Mouse (Mus musculus) liver, adult 2 months (tissue): Measurements from ENCODE around the gene Gpatch8. TPM values are rescaled to one million over a fixed set of nuclear protein-coding genes. Genes with fewer than 3 reads are reported as not detected.

Experiments used
- DNase-seq: peaks from one replicate; pipeline ENCODE4 v3.0.0-alpha.2; 2011; ENCODE audit warnings: low read depth, low spot score; ENCODE audit errors: extremely low read depth
- H3K27ac ChIP-seq: fragments of 200-500 bp; replicated peaks from 2 replicates; pipeline ENCODE4 v1.5.1; 2012; ENCODE audit warnings: low read depth, mild to moderate bottlenecking, control low read depth, inconsistent platforms, low read length; ENCODE audit not compliant: insufficient read depth
- H3K27me3 ChIP-seq: fragments of 200-500 bp; 2 replicates; pipeline ENCODE4 v1.6.1; 2012; ENCODE audit warnings: mild to moderate bottlenecking, moderate library complexity, low read length, inconsistent platforms; ENCODE audit not compliant: control insufficient read depth, insufficient read depth
- H3K36me3 ChIP-seq: fragments of 200-500 bp; 2 replicates; pipeline ENCODE4 v1.6.1; 2012; ENCODE audit warnings: low read length, inconsistent platforms; ENCODE audit not compliant: control insufficient read depth, insufficient read depth
- H3K4me1 ChIP-seq: fragments of 200-500 bp; 2 replicates; pipeline ENCODE4 v1.6.1; 2011; ENCODE audit warnings: low read length; ENCODE audit not compliant: control insufficient read depth, insufficient read depth
- H3K4me3 ChIP-seq: fragments of 200-500 bp; 2 replicates; pipeline ENCODE4 v1.5.1; 2011; ENCODE audit warnings: low read depth, mild to moderate bottlenecking, control low read depth, low read length, moderate library complexity; ENCODE audit not compliant: insufficient read depth
- H3K79me2 ChIP-seq: fragments of 200-500 bp; 2 replicates; pipeline ENCODE4 v1.6.1; 2012; ENCODE audit warnings: inconsistent platforms, mild to moderate bottlenecking, low read length, moderate library complexity; ENCODE audit not compliant: control insufficient read depth, insufficient read depth
- H3K9ac ChIP-seq: fragments of 200-500 bp; 2 replicates; pipeline ENCODE4 v1.6.1; 2012; ENCODE audit warnings: low read depth, mild to moderate bottlenecking, control low read depth, inconsistent platforms, low read length
- CTCF ChIP-seq: fragments of 200-500 bp; IDR thresholded peaks from 2 replicates; pipeline ENCODE4 v1.5.1; 2011; ENCODE audit warnings: low read depth, low read length, control low read depth
- POLR2A ChIP-seq: fragments of 200-500 bp; IDR thresholded peaks from 2 replicates; pipeline ENCODE4 v1.6.1; 2011; ENCODE audit warnings: low read length, control low read depth; ENCODE audit not compliant: insufficient read depth; ENCODE audit errors: extremely low read depth
- WGBS: fragments of 180-500 bp; shearing (Covaris S2); methylation state at CpG from one replicate; pipeline ENCODE4 v1.1.7; 2018; 5-methylcytosine and 5-hydroxymethylcytosine counted together
- polyA plus RNA-seq: library from polyadenylated mRNA; depleted of rRNA; stranded (reverse); fragments of >200 nt; gene quantifications from 2 replicates; pipeline ENCODE4 v1.2.3, GENCODE M21; 2012
- total RNA-seq: library from RNA; depleted of rRNA; stranded (reverse); fragments of >200 nt; gene quantifications from 2 replicates; pipeline ENCODE4 v1.2.3, GENCODE M21; 2014

Gene Gpatch8
- total and polyA plus RNA-seq, 2 experiments, result 6.0 to 9.2 TPM

DNA sequence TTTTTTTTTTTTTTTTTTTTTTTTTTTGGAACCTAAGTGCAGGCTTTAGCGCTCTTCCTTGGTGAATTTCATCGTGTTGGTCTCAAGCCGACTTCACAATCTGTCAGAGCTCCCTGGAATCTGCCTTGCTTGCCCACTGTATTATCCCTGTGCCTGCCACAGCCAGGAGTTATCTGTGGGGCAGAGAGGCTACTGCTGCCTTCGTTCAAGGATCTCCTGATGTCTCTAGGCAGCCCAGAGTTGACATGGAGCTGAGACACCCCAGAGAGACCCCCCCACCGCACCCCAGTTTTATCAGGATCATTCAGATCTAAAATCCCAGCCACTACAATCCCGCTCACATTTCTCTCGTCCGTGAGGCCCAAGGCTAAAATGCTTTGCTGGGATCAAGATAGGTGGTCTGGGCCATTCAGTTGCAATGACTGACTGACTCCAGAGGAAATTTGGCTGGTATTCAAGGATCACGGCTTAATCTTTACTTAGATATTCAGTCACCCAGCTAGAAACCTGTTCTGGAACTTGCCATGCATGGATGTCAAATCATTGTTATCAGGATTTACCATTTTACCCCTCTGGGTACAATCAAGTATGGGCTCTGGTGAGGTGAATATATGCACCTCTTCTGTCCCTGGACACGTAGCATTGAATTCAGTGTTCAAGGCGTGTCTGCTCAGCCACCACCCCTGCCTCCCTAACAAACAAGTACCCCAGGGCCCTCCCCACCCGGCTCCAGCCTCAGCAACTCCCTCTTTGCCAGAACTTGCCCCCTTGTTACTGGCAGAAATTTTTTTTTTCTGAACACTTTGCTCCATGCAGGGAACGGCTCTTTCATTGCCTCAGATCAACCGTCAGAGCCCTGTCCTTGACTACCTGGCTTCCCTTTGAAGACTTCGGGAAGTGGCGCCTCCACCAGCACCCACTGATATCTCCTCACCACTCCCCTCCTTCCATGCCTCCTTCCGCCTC lies 106.9 kb downstream of the Gpatch8 start:
- WGBS, result 60% methylated on average over 17 of the region's 17 CpGs
- TF ChIP-seq CTCF (no peak), POLR2A (no peak)

DNA sequence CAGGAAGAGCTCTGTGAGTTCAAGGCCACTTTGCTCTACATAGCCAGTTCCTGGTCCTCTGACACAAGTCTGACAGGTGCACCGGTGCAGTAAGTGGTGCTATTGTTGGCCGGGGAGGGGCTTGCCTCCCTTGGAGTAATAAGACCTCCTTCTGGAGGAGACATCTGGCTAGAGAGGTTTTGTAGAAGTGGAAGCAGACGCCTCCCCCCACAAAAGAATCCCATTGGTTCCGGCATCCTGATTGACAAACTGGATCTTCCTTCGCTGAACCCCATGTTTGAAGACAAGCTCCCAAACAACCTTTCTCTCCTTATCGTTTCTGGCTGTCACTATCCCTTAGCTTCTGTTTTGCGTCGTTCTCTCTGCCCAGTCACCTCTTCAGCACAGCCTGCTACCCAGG lies 107.9 kb downstream of the Gpatch8 start:
- no peaks in the 10 kb centered on the region for H3K36me3 ChIP-seq
- 26% methylated on average over 8 of the region's 8 CpGs for WGBS
- no peak overlapping the region for H3K9ac ChIP-seq
- H3K4me1 ChIP-seq, result no peaks in the 10 kb centered on the region
- no peak for TF ChIP-seq POLR2A
- TF ChIP-seq CTCF, result no peak
- no peak overlapping the region for H3K27ac ChIP-seq
- no peak overlapping the region for H3K4me3 ChIP-seq
- H3K27me3 ChIP-seq, result peaks cover 19% of the 10 kb centered on the region
- H3K79me2 ChIP-seq, result no peaks in the 10 kb centered on the region
- no peak for DNase-seq

More for the DNA sequence above, 106.9 kb downstream of the Gpatch8 start:
- Histone ChIP-seq H3K36me3 (no peaks in the 10 kb centered on the region), H3K79me2 (no peaks in the 10 kb centered on the region), H3K4me1 (no peaks in the 10 kb centered on the region), H3K27ac (no peak overlapping the region), H3K4me3 (no peak overlapping the region), H3K27me3 (peaks cover 19% of the 10 kb centered on the region), H3K9ac (no peak overlapping the region)
- DNase-seq, result no peak

DNA sequence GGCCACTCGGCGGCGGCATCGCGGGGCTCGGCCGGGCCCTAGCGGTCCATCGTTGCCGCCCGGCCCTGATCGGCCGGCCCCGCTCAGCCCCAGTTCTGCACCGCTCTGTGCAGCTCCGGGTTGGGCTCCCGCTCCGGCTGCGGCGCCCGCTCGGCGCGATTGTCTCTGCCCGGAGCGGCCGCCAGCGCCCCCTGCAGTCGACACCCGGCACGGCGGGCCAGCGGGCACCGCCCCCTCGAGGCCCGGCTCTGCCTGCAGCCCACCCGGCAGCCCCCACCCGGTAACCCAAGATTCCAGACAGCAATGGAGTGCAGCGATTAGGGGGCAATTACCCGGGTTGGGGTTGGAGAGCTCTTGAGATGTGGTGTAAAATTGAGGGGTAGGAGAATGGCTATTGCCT lies 108.7 kb downstream of the Gpatch8 start, which contains the start of gene Fam171a2:
Gene Fam171a2, minus strand, starts transcription at position 186 of the 400 bp plus-strand sequence.
- H3K27ac ChIP-seq, result peak within 1 kb of the TSS; percentile 38
- 1% methylated on average over 34 of the region's 40 CpGs for WGBS
- peaks cover 19% of the 10 kb centered on the region for H3K27me3 ChIP-seq
- H3K79me2 ChIP-seq, result no peaks in the 10 kb centered on the region
- no peak for DNase-seq
- H3K4me3 ChIP-seq, result peak within 1 kb of the TSS; percentile 74
- TF ChIP-seq CTCF (peak; percentile 73), POLR2A (no peak)
- no peaks in the 10 kb centered on the region for H3K36me3 ChIP-seq
- H3K4me1 ChIP-seq, result no peaks in the 10 kb centered on the region
- peak within 1 kb of the TSS; percentile 74 for H3K9ac ChIP-seq

DNA sequence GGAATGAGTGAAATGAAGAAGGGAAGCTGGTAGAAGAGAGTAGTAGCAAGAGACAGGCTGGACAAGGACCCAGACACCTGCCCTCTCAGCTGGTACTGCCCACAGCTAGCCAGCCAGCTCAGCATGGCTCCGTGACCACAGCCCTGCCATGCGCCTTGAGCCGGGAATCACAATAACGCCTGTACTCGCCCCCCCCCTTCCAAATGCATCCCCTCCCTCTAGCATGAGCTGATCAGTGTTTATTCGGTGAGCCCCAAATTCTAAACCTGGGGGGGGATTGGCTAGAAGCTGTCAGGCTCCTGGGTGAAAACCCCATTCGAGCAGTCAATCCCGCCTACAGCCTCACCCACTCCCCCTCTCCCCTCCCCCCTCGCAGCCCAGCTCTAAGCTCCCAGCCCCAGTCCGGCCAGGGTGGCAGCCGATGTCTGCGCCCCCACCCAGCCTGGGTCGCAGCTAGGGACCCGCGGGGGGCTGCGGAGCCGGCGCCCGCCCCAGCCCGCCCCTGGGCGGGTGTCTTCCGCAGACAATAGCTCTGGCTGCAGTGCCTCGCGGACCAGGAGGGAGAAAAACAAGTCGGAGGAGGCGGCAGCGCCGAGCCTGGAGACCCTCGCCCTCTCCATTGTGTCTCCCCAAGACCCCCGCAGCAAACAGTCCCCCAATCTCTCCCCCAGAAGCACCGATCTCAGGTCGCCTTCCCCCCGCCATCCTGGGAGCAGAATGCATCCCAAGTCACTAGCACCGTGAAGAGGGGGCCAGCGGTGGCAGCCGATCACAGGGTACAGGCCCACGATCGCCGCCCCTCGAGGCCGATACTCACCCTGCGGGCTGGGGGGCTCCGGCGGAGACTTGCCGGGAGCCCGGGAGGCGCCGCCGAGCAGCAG lies 109.4 kb downstream of the Gpatch8 start:
- no peaks in the 10 kb centered on the region for H3K79me2 ChIP-seq
- no peaks in the 10 kb centered on the region for H3K36me3 ChIP-seq
- TF ChIP-seq CTCF (no peak), POLR2A (no peak)
- H3K4me1 ChIP-seq, result no peaks in the 10 kb centered on the region
- peak overlapping the region; percentile 74 for H3K9ac ChIP-seq
- 3% methylated on average over 48 of the region's 49 CpGs for WGBS
- peak overlapping the region; percentile 74 for H3K4me3 ChIP-seq
- peak overlapping the region; percentile 38 for H3K27ac ChIP-seq
- H3K27me3 ChIP-seq, result peaks cover 19% of the 10 kb centered on the region
- no peak for DNase-seq

DNA sequence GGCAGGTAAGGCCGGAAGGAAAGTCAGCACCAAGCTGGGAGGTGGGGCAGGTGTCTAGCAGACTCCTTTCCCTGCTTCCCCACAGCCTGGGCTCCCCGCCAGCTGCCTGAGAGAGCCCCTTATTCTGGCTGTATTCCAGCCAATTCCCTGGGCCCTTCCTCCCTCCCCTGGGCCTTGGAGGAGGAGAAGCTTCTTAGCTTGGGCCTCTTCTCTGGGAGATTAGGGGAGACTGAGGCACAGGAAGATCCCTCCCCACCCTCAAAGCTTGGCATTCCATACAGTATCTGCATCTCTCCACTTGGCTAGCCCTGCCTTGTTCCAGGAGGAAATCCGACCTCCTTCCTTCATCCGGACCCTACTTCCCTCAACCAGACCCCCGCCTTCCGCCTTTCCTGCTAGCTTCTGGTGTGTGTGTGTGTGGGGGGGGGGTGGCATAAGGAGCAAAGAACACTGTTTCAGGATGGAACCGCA lies 110.3 kb downstream of the Gpatch8 start:
- no peak for TF ChIP-seq CTCF
- no peak for TF ChIP-seq POLR2A
- Histone ChIP-seq H3K4me3 (no peak overlapping the region), H3K27me3 (peaks cover 19% of the 10 kb centered on the region), H3K27ac (no peak overlapping the region), H3K36me3 (no peaks in the 10 kb centered on the region), H3K4me1 (no peaks in the 10 kb centered on the region), H3K9ac (no peak overlapping the region), H3K79me2 (no peaks in the 10 kb centered on the region)
- 46% methylated on average over 7 of the region's 7 CpGs for WGBS
- no peak for DNase-seq
